Mouse (Mus musculus) retina, embryonic 14.5 days (tissue): ENCODE results near the gene Sult1d1.
"Not testable (repeated sequence)": the region's sequence is repeated elsewhere in the genome, so short reads cannot be mapped to it uniquely, and the experiment has no call there.

Source experiments
- DNase-seq: peaks from one replicate; pipeline ENCODE4 v3.0.0-alpha.2; 2015; ENCODE audit warnings: low spot score

Gene Sult1d1

GRCm38 (mm10) chr5:87568845-87569244 is at the start of gene Sult1d1:
Gene Sult1d1 (minus strand): TSS chr5:87569027.
- DNase-seq, result no peak

- DNase-seq, result no peak
Observed at GRCm38 (mm10) chr5:87615128-87615390, 46.2 kb upstream of the Sult1d1 start.

- no peak for DNase-seq
Observed at GRCm38 (mm10) chr5:87614364-87615127, 45.7 kb upstream of the Sult1d1 start.

- DNase-seq, result no peak
Observed at GRCm38 (mm10) chr5:87601018-87601417, 32.2 kb upstream of the Sult1d1 start.

GRCm38 (mm10) chr5:87597891-87598290 is 29.1 kb upstream of the Sult1d1 start:
- DNase-seq, result no peak

GRCm38 (mm10) chr5:87591494-87591893 is 22.7 kb upstream of the Sult1d1 start, which contains the start of gene Sult1e1:
Gene Sult1e1 (minus strand): TSS chr5:87591594.
- DNase-seq, result no peak

GRCm38 (mm10) chr5:87589916-87590315 is 21.1 kb upstream of the Sult1d1 start:
- DNase-seq, result no peak

GRCm38 (mm10) chr5:87580389-87580788 is 11.6 kb upstream of the Sult1d1 start:
- DNase-seq, result no peak

- DNase-seq, result no peak
Observed at GRCm38 (mm10) chr5:87574174-87574573, 5.3 kb upstream of the Sult1d1 start.

GRCm38 (mm10) chr5:87573490-87573889 is 4.7 kb upstream of the Sult1d1 start:
- DNase-seq, result no peak

- no peak for DNase-seq
Observed at GRCm38 (mm10) chr5:87572781-87573180, 4.0 kb upstream of the Sult1d1 start.

GRCm38 (mm10) chr5:87567306-87567705 is 1.5 kb downstream of the Sult1d1 start:
- DNase-seq, result no peak

GRCm38 (mm10) chr5:87562966-87563365 is 5.9 kb downstream of the Sult1d1 start:
- no peak for DNase-seq

- DNase-seq, result no peak
Observed at GRCm38 (mm10) chr5:87562526-87562925, 6.3 kb downstream of the Sult1d1 start.

- no peak for DNase-seq
Observed at GRCm38 (mm10) chr5:87560145-87560544, 8.7 kb downstream of the Sult1d1 start.

GRCm38 (mm10) chr5:87550935-87551334 is 17.9 kb downstream of the Sult1d1 start:
- DNase-seq, result no peak

- DNase-seq, result no peak
Observed at GRCm38 (mm10) chr5:87538111-87538510, 30.7 kb downstream of the Sult1d1 start, which contains the start of gene Sult1b1. Gene Sult1b1 (minus strand): TSS chr5:87538195.

- DNase-seq, result no peak
Observed at GRCm38 (mm10) chr5:87535994-87536644, 32.7 kb downstream of the Sult1d1 start.

- DNase-seq, result no peak
Observed at GRCm38 (mm10) chr5:87532288-87532687, 36.5 kb downstream of the Sult1d1 start.

GRCm38 (mm10) chr5:87523561-87523960 is 45.3 kb downstream of the Sult1d1 start:
- DNase-seq, result not testable (repeated sequence)

- DNase-seq, result no peak
Observed at GRCm38 (mm10) chr5:87505776-87506458, 62.9 kb downstream of the Sult1d1 start.
